9 mouse cellular contexts compared by ENCODE assay signal in genomic region chr2:27507562-27507961, GRCm38 (mm10). TPM values are rescaled to one million over a fixed set of nuclear protein-coding genes. Genes with fewer than 3 reads are reported as not detected.
DNase-seq lines count a peak whose midpoint lies in the region; ATAC-seq and TF ChIP-seq lines count a peak whose summit lies in the region.
"Had no signal": no experiment of that assay in that cellular context is flagged by ENCODE, and none has a peak within 500 bp of the region (broad histone marks: within the 10 kb centered on the region; RNA-seq: fewer than 3 reads in every experiment).

Brd3 (minus strand) TSS chr2:27507662.

- no peaks in the 10 kb centered on the region for H3K9me3 ChIP-seq in forebrain, embryonic 11.5 days (ENCODE audit: control insufficient read depth, low read length)
- no peaks in the 10 kb centered on the region for H3K9me3 ChIP-seq in limb, embryonic 14.5 days (ENCODE audit: control insufficient read depth, low read length)
- no peaks in the 10 kb centered on the region for H3K9me3 ChIP-seq in stomach, embryonic 14.5 days (ENCODE audit: control insufficient read depth, low read depth, low read length)

- H3K36me3 ChIP-seq in forebrain, embryonic 11.5 days (ENCODE audit: control insufficient read depth, insufficient read depth, low read length), result no peaks in the 10 kb centered on the region
- H3K36me3 ChIP-seq in limb, embryonic 14.5 days (ENCODE audit: control insufficient read depth, insufficient read depth, low read length), result no peaks in the 10 kb centered on the region
- no peaks in the 10 kb centered on the region for H3K36me3 ChIP-seq in stomach, embryonic 14.5 days (ENCODE audit: control insufficient read depth, insufficient read depth, low read length)

- no peaks in the 10 kb centered on the region for H3K27me3 ChIP-seq in forebrain, embryonic 11.5 days (ENCODE audit: control insufficient read depth, insufficient read depth, low read length)
- no peaks in the 10 kb centered on the region for H3K27me3 ChIP-seq in limb, embryonic 14.5 days (ENCODE audit: control insufficient read depth, insufficient read depth, low read length)
- no peaks in the 10 kb centered on the region for H3K27me3 ChIP-seq in stomach, embryonic 14.5 days (ENCODE audit: control insufficient read depth, insufficient read depth, low read length)

- H3K9ac ChIP-seq in forebrain, embryonic 11.5 days (ENCODE audit: low read length), result no peak within 1 kb of the TSS
- H3K9ac ChIP-seq in limb, embryonic 14.5 days (ENCODE audit: low read depth, low read length, severe bottlenecking), result no peak within 1 kb of the TSS
- no peak within 1 kb of the TSS for H3K9ac ChIP-seq in stomach, embryonic 14.5 days (replicated peaks; ENCODE audit: low read depth, low read length)

- no peak for DNase-seq in urinary bladder, adult 2 months (ENCODE audit: low spot score)
- DNase-seq in urinary bladder, postnatal 10 days (ENCODE audit: low spot score), result no peak
- DNase-seq in forebrain, embryonic 11.5 days (ENCODE audit: low spot score), result no peak
- DNase-seq in heart, postnatal 4 days, result no peak
- DNase-seq in limb, embryonic 14.5 days (ENCODE audit: low spot score), result no peak
- no peak for DNase-seq in spleen, postnatal 36 days (ENCODE audit: low spot score in 2 of 2)
- DNase-seq in right cerebral cortex, postnatal 14 days, result no peak

- no peak for TF ChIP-seq POLR2A in limb, embryonic 14.5 days (IDR thresholded peaks at IDR 0.05; ENCODE audit: borderline replicate concordance, extremely low read depth, insufficient read depth, insufficient read length)

- no peak within 1 kb of the TSS for H3K4me2 ChIP-seq in forebrain, embryonic 11.5 days (ENCODE audit: low read depth, low read length, severe bottlenecking)
- H3K4me2 ChIP-seq in limb, embryonic 14.5 days (replicated peaks; ENCODE audit: low read depth, low read length, severe bottlenecking), result no peak within 1 kb of the TSS
- H3K4me2 ChIP-seq in stomach, embryonic 14.5 days (replicated peaks; ENCODE audit: low read depth, low read length), result no peak within 1 kb of the TSS

- H3K4me1 ChIP-seq in forebrain, embryonic 11.5 days (replicated peaks; ENCODE audit: control insufficient read depth, insufficient read depth, low read length), result no peaks in the 10 kb centered on the region
- peaks cover 14% of the 10 kb centered on the region; the same call in 1 of the 2 replicates for H3K4me1 ChIP-seq in limb, embryonic 14.5 days (ENCODE audit: control insufficient read depth, insufficient read depth, low read length)
- H3K4me1 ChIP-seq in stomach, embryonic 14.5 days (ENCODE audit: control insufficient read depth, insufficient read depth, low read length), result peaks cover 19% of the 10 kb centered on the region; the same call in 1 of the 2 replicates

- H3K27ac ChIP-seq in forebrain, embryonic 11.5 days (ENCODE audit: low read depth, low read length), result no peak within 1 kb of the TSS
- H3K27ac ChIP-seq in limb, embryonic 14.5 days (replicated peaks; ENCODE audit: low read depth, low read length), result no peak within 1 kb of the TSS
- no peak within 1 kb of the TSS for H3K27ac ChIP-seq in stomach, embryonic 14.5 days (ENCODE audit: low read length)

- no peak within 1 kb of the TSS for H3K4me3 ChIP-seq in forebrain, embryonic 11.5 days (ENCODE audit: low read depth, low read length)
- H3K4me3 ChIP-seq in limb, embryonic 14.5 days (replicated peaks; ENCODE audit: low read length), result no peak within 1 kb of the TSS
- no peak within 1 kb of the TSS for H3K4me3 ChIP-seq in stomach, embryonic 14.5 days (ENCODE audit: low read depth, low read length)
- H3K4me3 ChIP-seq: erythroblast, embryonic 14.5 days had no signal

- ATAC-seq in forebrain, embryonic 11.5 days (replicated peaks; ENCODE audit: low FRiP score), result no peak
- ATAC-seq in limb, embryonic 14.5 days (ENCODE audit: low FRiP score, low read depth), result no peak
- no peak for ATAC-seq in stomach, embryonic 14.5 days (ENCODE audit: insufficient number of reproducible peaks, insufficient read depth, low FRiP score, low read depth)

- 75% methylated on average over 4 of the region's 4 CpGs for WGBS in forebrain, embryonic 11.5 days
- 51% methylated on average over 4 of the region's 4 CpGs for WGBS in limb, embryonic 14.5 days
- 71% methylated on average over 4 of the region's 4 CpGs for WGBS in stomach, embryonic 14.5 days

RNA-seq across cellular contexts. Expression of gene Brd3, which starts in this region (rescaled TPM):
- polyA plus RNA-seq in urinary bladder, adult 2 months (2012; rRNA removed), result 29.8 and 33.0 TPM in 2 replicates
- polyA plus RNA-seq in forebrain, embryonic 11.5 days (2014; fragmentation: Nextera tagmentation; extraction: Ambion mirVana), result 188 and 191 TPM in 2 replicates
- total RNA-seq in heart, postnatal 4 days (2021), result 10 to 100 TPM; 57.5 to 59.6 TPM
- 75.5 and 78.1 TPM in 2 replicates for polyA plus RNA-seq in limb, embryonic 14.5 days (2012; rRNA removed)
- 155 and 177 TPM in 2 replicates for polyA plus RNA-seq in limb, embryonic 14.5 days (2014; fragmentation: Nextera tagmentation; extraction: Ambion mirVana)
- polyA plus RNA-seq in stomach, embryonic 14.5 days (2014; fragmentation: Nextera tagmentation; extraction: Ambion mirVana), result 120 and 134 TPM in 2 replicates
